Mouse (Mus musculus) ES-CJ7 (cell line): ENCODE measurements around the gene Wnt5b.

Experiments used
- DNase-seq: peaks from one replicate; pipeline ENCODE4 v3.0.0; 2011; ENCODE audit warnings: low read depth, low spot score

Wnt5b gene

DNA sequence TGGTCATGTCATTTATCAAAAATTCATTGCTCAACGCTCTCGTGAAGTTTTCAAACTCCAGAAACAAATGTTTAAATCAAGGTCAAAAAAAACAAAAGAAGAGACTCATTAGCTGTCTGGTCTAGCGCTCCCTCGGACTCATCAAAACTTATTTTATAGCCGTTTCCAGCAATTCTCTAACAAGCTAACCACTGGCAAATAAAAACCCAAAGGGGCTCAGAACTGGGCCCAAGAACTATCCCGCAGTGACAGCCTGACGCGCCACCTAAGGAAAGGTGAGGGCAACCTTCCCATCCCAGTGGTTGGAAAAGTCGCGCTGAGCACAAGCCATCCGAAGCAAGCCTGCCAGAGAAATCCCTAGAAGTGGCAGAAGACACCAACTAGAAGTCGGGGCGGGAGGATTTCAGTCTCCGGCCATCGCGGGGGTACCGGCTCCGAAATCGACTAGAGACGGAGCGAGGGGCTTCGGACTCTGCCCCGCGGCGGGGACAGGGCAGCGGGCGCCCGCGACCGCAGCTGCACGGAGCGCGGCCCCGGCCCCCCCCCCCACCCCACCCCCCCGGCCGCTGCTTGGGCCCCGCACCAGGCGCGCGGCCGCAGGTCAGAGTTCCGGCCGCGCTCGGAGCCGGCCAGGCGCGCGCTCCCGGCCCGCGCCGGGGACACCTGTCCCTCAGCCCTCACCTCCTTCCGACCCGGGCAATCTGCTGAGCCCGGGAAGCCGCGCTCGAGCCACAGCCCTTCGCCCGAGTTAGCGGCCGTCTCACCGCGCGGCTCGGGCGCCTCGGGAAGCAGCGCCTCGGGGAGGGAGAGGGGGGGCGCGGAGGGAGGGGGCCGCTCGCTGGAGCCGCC, 156.1 kb downstream of the Wnt5b start:
- DNase-seq, result peak; percentile 47

GRCm38 (mm10) chr6:119386821-119387220, 157.3 kb downstream of the Wnt5b start:
- no peak for DNase-seq

DNA sequence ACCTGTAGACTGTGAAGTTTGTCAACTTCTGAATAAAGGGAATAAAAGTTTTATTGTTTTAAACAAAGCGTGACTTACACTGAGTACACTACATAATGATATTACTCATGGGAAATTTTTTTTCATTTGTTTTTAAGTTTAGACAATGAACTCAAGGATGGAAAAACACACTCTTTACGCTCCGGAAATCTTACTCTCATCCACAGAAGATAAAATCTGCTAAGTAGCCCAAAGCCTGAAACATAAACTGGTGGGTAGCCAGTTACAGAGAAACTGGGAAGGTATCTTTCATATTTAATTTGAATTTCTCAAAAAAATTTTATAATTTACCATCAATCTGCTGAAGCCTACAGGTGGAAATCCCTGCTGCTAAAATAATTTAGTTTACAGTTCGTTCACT, 157.7 kb downstream of the Wnt5b start:
- DNase-seq, result no peak

- peak; percentile 38 for DNase-seq
Observed at GRCm38 (mm10) chr6:119385668-119386067, 158.5 kb downstream of the Wnt5b start.
